Mouse (Mus musculus) heart, postnatal 36 days (tissue): ENCODE results near the gene Cbfb. TPM values are rescaled to one million over a fixed set of nuclear protein-coding genes. Genes with fewer than 3 reads are reported as not detected.
A peak's percentile ranks its signal among the peaks of the same experiment; 100 is the strongest.

Experiments used
- DNase-seq, 2 experiments: peaks; one replicate each; pipeline ENCODE4 v3.0.0; 2021 to 2022
- intact Hi-C: fragments of 180-260 bp; cut with DNase I; formaldehyde crosslinking; loops from one replicate; pipeline ENCODE4 v1.15.1; 2025
- total RNA-seq, 2 experiments: library from RNA; stranded (reverse); gene quantifications; 2 replicates each; pipeline ENCODE4 v1.2.3; 2021

The Cbfb gene
- 10 to 100 TPM; 21.5 to 24.1 TPM for total RNA-seq

DNA sequence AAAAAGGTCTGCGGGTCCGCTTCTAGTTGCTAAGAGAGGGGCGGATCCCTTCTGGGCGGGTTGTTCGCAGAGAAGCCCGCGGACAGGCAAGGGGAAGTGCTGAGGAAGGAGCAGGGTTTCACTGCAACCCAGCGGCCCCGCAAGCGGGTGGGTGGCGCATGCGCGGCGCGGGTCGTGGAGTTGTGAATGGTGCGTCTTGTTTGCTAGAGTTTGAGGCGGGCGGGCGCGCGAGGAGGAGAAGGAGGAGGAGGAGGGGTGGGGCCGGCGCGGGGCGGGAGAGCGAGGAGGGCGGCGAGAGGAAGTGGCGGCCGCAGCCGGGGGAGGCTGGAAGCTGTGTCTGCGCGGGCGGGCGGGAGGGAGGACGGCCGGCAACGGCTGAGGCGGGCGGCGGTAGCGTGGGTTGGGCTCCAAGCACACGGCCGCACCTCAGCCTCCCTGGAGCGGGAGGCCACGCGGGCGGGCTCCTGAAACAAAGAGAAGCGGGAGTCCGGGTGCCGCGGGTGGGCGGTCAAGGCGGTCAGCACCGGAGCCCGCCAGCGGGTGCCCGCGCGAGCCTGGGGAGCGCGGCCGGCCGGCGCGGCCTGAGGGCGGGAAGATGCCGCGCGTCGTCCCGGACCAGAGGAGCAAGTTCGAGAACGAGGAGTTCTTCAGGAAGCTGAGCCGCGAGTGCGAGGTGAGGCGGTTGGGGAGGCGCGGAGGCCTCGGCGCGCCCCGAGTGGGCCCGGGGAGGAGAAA lies at the start of gene Cbfb:
Gene Cbfb, plus strand, starts transcription at position 294 of the 735 bp plus-strand sequence.
- DNase-seq: peak; percentile 94 to 95
- intact Hi-C loops: loop anchor here (2.0 kb wide), 1 partner anchor 54 kb away; the partner anchor contains the start of gene D230025D16Rik

- intact Hi-C loops: no loop called here
- DNase-seq: no peak
These were observed 40.6 kb upstream of the Cbfb start for GRCm38 (mm10) chr8:105129864-105130263.

GRCm38 (mm10) chr8:105131509-105131908 lies 39.0 kb upstream of the Cbfb start, which contains the start of gene Ces4a:
TSS of gene Ces4a (plus strand) at chr8:105131800.
- intact Hi-C loops: no loop called here
- no peak for DNase-seq

DNA sequence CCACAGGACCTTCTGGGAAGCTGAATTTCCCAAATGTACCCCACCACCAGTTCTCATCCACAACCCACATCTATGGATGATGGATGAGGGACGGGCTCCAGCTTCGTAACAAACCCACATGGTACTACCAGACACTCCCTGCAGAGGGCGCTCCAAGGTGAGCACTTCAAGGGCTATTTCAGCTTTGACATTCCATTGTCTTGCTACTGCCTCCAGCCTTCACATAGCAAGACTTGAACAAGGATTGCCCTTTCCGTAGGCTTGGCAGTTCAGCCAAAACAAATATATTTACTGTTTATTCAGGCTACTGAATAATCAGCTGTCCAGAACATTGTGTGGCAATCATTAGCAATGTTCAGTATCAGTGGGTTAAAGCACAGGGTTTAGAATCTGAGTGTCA lies 32.1 kb upstream of the Cbfb start:
- intact Hi-C loops: loop anchor here (1.0 kb wide), 1 partner anchor 80 kb away; no protein-coding TSS in a partner anchor
- peak; percentile 78 to 86 for DNase-seq

DNA sequence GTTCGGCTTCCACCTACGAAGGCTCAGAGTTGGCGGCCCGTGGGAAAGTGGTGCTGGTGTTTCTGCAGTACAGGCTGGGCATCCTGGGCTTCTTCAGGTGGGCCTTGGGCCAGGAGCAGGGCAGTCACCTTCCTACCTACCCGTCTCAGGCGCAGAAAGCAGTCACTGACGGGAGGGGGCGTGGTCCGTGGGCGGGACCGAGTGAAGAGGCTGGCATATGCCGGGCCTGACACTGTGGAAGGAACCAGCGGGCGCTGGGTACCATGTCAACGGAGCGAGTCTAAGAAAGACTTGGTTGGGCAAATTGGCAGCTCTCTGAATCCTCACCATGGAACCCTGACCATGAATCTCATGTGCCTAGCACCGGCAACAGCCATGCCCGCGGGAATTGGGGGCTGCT lies 28.1 kb upstream of the Cbfb start:
- intact Hi-C loops: no loop called here

DNA sequence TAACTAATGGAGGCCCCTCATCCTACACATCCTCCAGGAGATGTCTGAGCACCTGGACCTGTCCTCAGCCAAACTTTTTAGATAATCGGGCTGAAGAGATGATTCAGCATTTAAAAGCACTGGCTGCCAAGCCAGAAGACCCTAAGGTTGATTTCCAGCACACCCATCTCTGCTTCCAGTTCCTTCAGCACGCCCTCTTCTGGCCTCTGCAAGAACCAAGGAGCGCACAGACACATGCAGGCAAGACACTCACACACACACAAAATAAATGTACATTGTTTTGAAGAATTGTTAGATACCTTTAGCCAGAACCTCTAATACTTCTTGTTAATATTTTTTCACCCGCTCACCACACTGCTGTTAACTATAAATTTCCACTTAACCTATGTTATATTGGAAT lies 18.8 kb upstream of the Cbfb start:
- intact Hi-C loops: no loop called here
- DNase-seq: no peak

More for the DNA sequence above, 28.1 kb upstream of the Cbfb start:
- DNase-seq: no peak

- peak; percentile 65 for DNase-seq
- intact Hi-C loops: no loop called here
These were observed 17.7 kb upstream of the Cbfb start for GRCm38 (mm10) chr8:105152623-105153398.

GRCm38 (mm10) chr8:105154316-105154715 lies 16.2 kb upstream of the Cbfb start:
- intact Hi-C loops: no loop called here
- DNase-seq: no peak

GRCm38 (mm10) chr8:105155091-105155745 lies 15.3 kb upstream of the Cbfb start:
- no peak for DNase-seq
- intact Hi-C loops: loop anchor here (5.0 kb wide), 1 partner anchor 102 kb away; the partner anchor contains the start of gene B3gnt9

DNA sequence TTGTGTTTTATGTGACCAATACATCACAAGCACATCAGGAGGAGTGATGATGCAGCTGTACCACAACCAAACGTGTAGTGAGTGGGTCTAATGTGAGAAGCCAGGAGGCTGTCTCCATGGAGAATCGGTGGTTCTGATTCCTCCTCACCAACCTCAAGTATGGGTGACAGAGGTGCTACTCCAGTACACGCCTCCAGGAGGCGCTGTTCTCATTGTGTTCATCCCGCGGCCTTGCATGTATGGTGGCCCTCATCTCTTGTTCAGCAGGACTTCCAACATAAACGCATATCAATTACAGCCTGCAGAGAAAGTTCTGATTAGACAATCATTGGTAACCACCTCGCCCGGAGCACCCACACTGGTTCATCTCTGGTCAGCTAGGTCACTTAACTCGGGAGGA lies 12.9 kb upstream of the Cbfb start:
- intact Hi-C loops: loop anchor here (1.0 to 5.0 kb wide), 2 partner anchors 61 to 100 kb away; partner anchors contain the start of gene B3gnt9
- DNase-seq: peak; percentile 32 to 59

DNA sequence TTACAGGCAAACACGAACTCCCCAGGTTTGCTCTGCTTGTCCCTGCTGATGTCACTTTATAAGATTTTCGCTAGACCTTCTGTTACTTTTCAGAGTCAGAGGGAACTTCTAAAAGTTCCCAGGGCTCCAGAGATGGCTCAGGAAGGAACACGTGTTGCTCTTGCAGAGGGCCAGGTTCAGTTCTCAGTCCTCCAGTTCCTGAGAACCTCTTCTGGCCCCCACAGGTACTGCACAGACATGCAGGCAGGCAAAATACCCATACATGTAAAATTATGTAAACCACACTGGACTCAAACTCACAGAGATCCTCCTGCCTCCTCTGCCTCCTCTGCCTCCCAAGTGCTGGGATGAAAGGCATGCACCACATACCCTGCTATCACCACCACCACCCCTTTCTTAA lies 12.4 kb upstream of the Cbfb start:
- intact Hi-C loops: loop anchor here (5.0 kb wide), 1 partner anchor 99 kb away; the partner anchor contains the start of gene B3gnt9
- no peak for DNase-seq

GRCm38 (mm10) chr8:105161121-105161652 lies 9.3 kb upstream of the Cbfb start:
- intact Hi-C loops: no loop called here
- no peak for DNase-seq

GRCm38 (mm10) chr8:105164272-105164902 lies 6.1 kb upstream of the Cbfb start:
- no peak for DNase-seq
- intact Hi-C loops: no loop called here

- intact Hi-C loops: no loop called here
- DNase-seq: no peak
These were observed 5.3 kb upstream of the Cbfb start for GRCm38 (mm10) chr8:105165191-105165590.

DNA sequence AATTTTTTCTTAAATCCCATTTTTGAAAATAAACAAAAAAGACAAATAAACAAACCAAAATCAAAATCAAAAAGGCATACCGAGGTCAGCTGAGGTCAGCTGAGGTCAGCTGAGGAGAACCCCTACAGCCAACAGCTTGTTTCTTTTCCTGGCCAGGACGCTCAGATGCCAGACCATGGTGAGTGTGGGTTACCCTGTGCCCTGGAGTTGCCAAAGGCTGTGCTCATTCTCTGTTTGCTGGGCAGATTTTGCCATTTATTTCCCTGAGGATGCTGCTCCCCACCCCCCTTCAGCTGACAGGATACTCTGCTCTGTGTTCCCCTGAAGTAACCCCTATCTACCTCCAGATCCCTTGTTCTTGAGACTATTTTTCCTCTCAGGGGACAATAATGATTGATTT lies 3.4 kb upstream of the Cbfb start:
- DNase-seq: no peak
- intact Hi-C loops: no loop called here

DNA sequence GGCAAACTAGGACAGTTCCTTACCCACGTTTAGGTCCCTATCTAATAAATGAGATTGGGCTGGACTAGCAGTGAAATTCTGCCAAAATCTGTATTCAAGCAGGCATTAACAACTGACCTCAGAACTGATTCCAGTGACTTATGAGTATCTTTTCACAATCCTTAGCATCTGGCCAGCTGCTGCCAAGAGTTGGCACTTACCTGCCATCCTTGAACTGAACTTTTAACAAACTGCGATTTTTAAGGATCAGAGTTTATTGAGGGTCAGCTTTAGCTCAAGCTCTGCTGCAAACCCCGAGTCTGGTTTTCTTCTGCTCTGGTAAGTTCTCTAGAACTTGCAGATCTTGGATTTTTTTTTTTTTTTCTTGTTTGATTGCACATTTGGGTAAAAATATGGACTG lies 892 bp upstream of the Cbfb start:
- intact Hi-C loops: no loop called here
- no peak for DNase-seq

GRCm38 (mm10) chr8:105170041-105170380 lies 463 bp upstream of the Cbfb start:
- intact Hi-C loops: loop anchor here (2.0 kb wide), 1 partner anchor 55 kb away; the partner anchor contains the start of gene D230025D16Rik
- DNase-seq: no peak

GRCm38 (mm10) chr8:105171116-105172002 lies 885 bp downstream of the Cbfb start:
- DNase-seq: peak; percentile 74 to 80
- intact Hi-C loops: loop anchor here (2.0 kb wide), 1 partner anchor 53 kb away; the partner anchor contains the start of gene D230025D16Rik

- DNase-seq: no peak
- intact Hi-C loops: no loop called here
These were observed 1.5 kb downstream of the Cbfb start for GRCm38 (mm10) chr8:105172003-105172362.
